Mouse (Mus musculus) forebrain, embryonic 13.5 days (tissue): ENCODE measurements at regions not wholly inside any gene's neighbourhood (a gene's known extent, or its start where the extent isn't known, plus 50 kb on each side); places are given as distances from the start of the nearest gene placed in this dataset.

ENCODE experiments used
- ATAC-seq: fragments of 200-750 bp; cut with Nextera tagmentation; 2 replicates; pipeline ENCODE4 v1.8.0; 2017
- H3K27ac ChIP-seq: fragments of 300-500 bp; sonication (generic); 2 replicates; pipeline ENCODE4 v1.5.1; 2015; ENCODE audit warnings: inconsistent platforms, mild to moderate bottlenecking, moderate library complexity
- H3K27me3 ChIP-seq: fragments of 300-500 bp; sonication (generic); 2 replicates; pipeline ENCODE4 v1.6.1; 2015; ENCODE audit warnings: mild to moderate bottlenecking, inconsistent platforms
- H3K36me3 ChIP-seq: fragments of 300-500 bp; sonication (generic); 2 replicates; pipeline ENCODE4 v1.6.1; 2015; ENCODE audit warnings: mild to moderate bottlenecking, inconsistent platforms; ENCODE audit not compliant: poor library complexity, severe bottlenecking
- H3K4me1 ChIP-seq: fragments of 300-500 bp; sonication (generic); 2 replicates; pipeline ENCODE4 v1.6.1; 2015; ENCODE audit warnings: inconsistent platforms
- H3K4me2 ChIP-seq: fragments of 300-500 bp; sonication (generic); 2 replicates; pipeline ENCODE4 v1.6.1; 2015; ENCODE audit warnings: inconsistent platforms, mild to moderate bottlenecking, moderate library complexity
- H3K4me3 ChIP-seq: fragments of 300-500 bp; sonication (generic); 2 replicates; pipeline ENCODE4 v1.5.1; 2015; ENCODE audit warnings: mild to moderate bottlenecking, inconsistent platforms
- H3K9ac ChIP-seq: fragments of 300-500 bp; sonication (generic); 2 replicates; pipeline ENCODE4 v1.6.1; 2015; ENCODE audit warnings: mild to moderate bottlenecking, inconsistent platforms
- H3K9me3 ChIP-seq: fragments of 300-500 bp; sonication (generic); replicated peaks from 2 replicates; pipeline ENCODE4 v1.6.1; 2016; ENCODE audit warnings: inconsistent platforms
- WGBS: fragments of 180-500 bp; shearing (Covaris S2); methylation state at CpG from one replicate; pipeline ENCODE4 v1.1.7; 2015; 5-methylcytosine and 5-hydroxymethylcytosine counted together

DNA sequence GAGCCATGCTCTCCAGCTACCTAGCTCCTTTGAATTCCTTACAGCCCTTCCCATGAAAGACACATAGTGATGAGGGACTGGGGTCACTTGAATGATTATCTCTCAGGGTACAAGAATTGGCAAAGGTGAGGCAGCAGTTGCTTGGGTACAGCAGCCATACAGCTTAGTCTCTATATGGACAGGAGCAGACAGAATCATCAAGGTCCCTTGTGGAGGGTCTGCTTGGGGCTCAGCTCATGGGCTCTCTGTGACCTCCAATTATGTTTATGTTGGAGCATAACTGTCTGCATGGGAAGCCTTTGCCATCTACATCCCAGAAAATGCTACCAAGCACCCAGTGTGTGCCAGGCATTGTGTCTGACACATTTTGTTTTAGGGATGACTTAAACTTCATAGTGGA lies 118.4 kb upstream of the Lhcgr start:
- no peak overlapping the region for H3K9ac ChIP-seq
- H3K36me3 ChIP-seq, result no peaks in the 10 kb centered on the region
- H3K4me3 ChIP-seq, result no peak overlapping the region
- no peaks in the 10 kb centered on the region for H3K9me3 ChIP-seq
- no peak for ATAC-seq
- H3K27ac ChIP-seq, result no peak overlapping the region
- H3K27me3 ChIP-seq, result no peaks in the 10 kb centered on the region
- H3K4me2 ChIP-seq, result no peak overlapping the region
- 0 out of 2 replicates have a peak, but pooled peaks cover 5% of the 10 kb centered on the region for H3K4me1 ChIP-seq

GRCm38 (mm10) chr17:88901742-88902141 lies 110.0 kb upstream of the Lhcgr start:
- H3K27ac ChIP-seq, result no peak overlapping the region
- no peaks in the 10 kb centered on the region for H3K9me3 ChIP-seq
- H3K9ac ChIP-seq, result no peak overlapping the region
- WGBS, result 73% methylated on average over 1 of the region's 1 CpGs
- no peak for ATAC-seq
- no peak overlapping the region for H3K4me2 ChIP-seq
- no peaks in the 10 kb centered on the region for H3K27me3 ChIP-seq
- H3K36me3 ChIP-seq, result no peaks in the 10 kb centered on the region
- no peak overlapping the region for H3K4me3 ChIP-seq
- no peaks in the 10 kb centered on the region for H3K4me1 ChIP-seq

DNA sequence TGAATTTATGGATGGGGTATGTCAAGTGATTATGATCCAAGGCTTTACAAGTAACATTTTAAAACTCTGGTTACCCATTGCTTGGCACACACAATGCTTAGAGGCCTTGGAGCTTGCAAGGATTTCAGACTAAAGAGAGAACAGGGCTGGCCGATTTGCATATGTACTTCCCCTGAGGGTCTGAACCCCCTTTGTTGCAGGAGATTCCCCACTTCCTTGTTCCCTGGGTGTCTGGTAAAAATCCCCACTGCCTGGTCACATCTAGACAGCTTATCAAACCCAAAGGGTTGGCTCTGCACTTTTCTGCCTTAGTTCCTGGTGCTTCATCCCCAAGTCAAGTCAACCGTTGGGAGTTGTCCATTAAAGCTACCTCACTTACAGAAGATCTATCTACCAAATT lies 109.1 kb upstream of the Lhcgr start:
- no peak for ATAC-seq
- 86% methylated on average over 2 of the region's 2 CpGs for WGBS
- H3K4me3 ChIP-seq, result no peak overlapping the region
- H3K9me3 ChIP-seq, result no peaks in the 10 kb centered on the region
- H3K4me2 ChIP-seq, result no peak overlapping the region
- H3K36me3 ChIP-seq, result no peaks in the 10 kb centered on the region
- no peak overlapping the region for H3K27ac ChIP-seq
- no peaks in the 10 kb centered on the region for H3K4me1 ChIP-seq
- H3K9ac ChIP-seq, result no peak overlapping the region
- no peaks in the 10 kb centered on the region for H3K27me3 ChIP-seq

DNA sequence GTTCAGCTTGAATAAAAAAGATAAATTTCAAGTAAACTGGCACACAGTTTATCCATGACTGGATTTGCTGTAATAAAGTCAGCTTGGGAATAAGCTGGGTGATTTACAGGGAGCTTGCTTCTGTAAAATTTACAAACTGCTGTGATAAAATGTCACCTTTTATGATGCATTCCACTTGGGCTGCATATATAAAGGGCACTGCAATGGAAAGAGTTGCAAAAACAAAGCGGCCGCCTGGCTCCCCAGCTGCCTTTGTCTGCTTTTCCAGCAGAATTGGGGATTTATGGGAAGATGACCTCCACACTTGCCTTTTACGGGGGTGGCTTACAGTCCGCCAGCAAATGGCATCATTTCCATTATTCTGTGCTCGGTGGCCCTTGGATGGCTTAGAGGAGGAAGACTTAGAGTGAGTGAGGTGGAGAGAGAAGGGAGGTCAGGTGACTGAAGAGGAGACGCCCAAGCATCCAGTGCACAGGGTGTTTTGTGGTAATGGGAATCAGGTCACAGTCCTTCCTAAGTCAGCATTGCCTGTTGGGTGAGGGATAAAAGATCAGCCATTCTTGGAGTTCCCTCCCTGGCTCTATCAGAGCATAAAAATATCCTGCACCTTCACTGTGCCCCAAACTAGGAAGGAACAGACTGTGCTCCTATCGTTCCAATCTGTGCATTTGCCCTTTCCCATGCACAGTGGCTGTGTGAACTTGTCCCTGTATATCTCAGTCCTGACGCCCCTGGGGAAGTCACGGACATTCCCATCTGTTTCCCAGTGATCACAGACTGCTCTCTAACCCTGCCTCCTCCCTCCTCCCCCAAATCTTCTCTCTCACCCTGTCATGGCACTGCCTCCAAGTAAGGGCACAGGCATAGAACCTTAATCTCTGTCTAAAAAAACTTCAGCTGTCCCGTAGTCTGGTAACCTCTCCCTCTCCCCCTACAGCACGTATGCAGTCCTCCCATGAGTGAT lies 107.2 kb upstream of the Lhcgr start:
- Histone ChIP-seq H3K36me3 (no peaks in the 10 kb centered on the region), H3K4me2 (no peak overlapping the region), H3K27me3 (no peaks in the 10 kb centered on the region), H3K27ac (no peak overlapping the region), H3K4me3 (no peak overlapping the region), H3K9ac (no peak overlapping the region), H3K9me3 (no peaks in the 10 kb centered on the region), H3K4me1 (no peaks in the 10 kb centered on the region)
- 69% methylated on average over 11 of the region's 11 CpGs for WGBS
- ATAC-seq, result no peak

DNA sequence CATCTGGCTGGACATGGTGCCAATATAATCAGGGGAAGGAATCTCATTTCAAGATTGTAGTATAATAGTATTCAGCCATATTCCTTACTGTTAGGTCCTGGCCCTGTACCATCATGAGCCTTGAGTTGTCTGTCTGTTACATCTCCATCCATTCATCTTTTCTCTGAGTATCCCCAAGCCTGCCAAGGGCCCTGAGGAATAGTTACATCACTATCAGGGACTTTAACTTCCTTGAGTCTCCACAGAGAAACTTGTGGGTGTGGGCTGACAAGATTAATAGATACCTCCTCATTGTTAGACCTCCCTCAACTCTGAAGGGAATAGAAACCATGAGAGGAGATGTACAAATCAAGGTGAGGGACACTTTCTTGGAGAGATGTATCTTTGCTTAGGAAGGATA lies 101.7 kb upstream of the Lhcgr start:
- no peaks in the 10 kb centered on the region for H3K4me1 ChIP-seq
- H3K4me3 ChIP-seq, result no peak overlapping the region
- H3K27me3 ChIP-seq, result no peaks in the 10 kb centered on the region
- no peak overlapping the region for H3K4me2 ChIP-seq
- ATAC-seq, result no peak
- H3K36me3 ChIP-seq, result no peaks in the 10 kb centered on the region
- H3K9me3 ChIP-seq, result no peaks in the 10 kb centered on the region
- H3K9ac ChIP-seq, result no peak overlapping the region
- H3K27ac ChIP-seq, result no peak overlapping the region

- Histone ChIP-seq H3K4me3 (no peak overlapping the region), H3K9ac (no peak overlapping the region), H3K27ac (no peak overlapping the region), H3K27me3 (no peaks in the 10 kb centered on the region), H3K4me2 (no peak overlapping the region), H3K4me1 (no peaks in the 10 kb centered on the region), H3K36me3 (no peaks in the 10 kb centered on the region), H3K9me3 (no peaks in the 10 kb centered on the region)
- ATAC-seq, result no peak
- WGBS, result 90% methylated on average over 3 of the region's 3 CpGs
These were observed 93.7 kb upstream of the Lhcgr start for GRCm38 (mm10) chr17:88885526-88885925.

- H3K4me2 ChIP-seq, result no peak overlapping the region
- H3K4me1 ChIP-seq, result no peaks in the 10 kb centered on the region
- no peak overlapping the region for H3K9ac ChIP-seq
- H3K9me3 ChIP-seq, result no peaks in the 10 kb centered on the region
- no peak for ATAC-seq
- whole genome bisulfite sequencing, result 96% methylated on average over 1 of the region's 1 CpGs
- no peak overlapping the region for H3K27ac ChIP-seq
- H3K36me3 ChIP-seq, result no peaks in the 10 kb centered on the region
- H3K4me3 ChIP-seq, result no peak overlapping the region
- H3K27me3 ChIP-seq, result no peaks in the 10 kb centered on the region
These were observed 87.9 kb upstream of the Lhcgr start for GRCm38 (mm10) chr17:88879736-88880135.

- Histone ChIP-seq H3K4me3 (no peak overlapping the region), H3K36me3 (no peaks in the 10 kb centered on the region), H3K4me1 (peaks cover 16% of the 10 kb centered on the region; the same call in 1 of the 2 replicates), H3K27ac (no peak overlapping the region), H3K4me2 (no peak overlapping the region), H3K9me3 (no peaks in the 10 kb centered on the region), H3K9ac (no peak overlapping the region), H3K27me3 (no peaks in the 10 kb centered on the region)
- 59% methylated on average over 4 of the region's 4 CpGs for WGBS
- ATAC-seq, result peak; percentile 63; the same call in 1 of the 2 replicates
These were observed 78.7 kb upstream of the Lhcgr start for GRCm38 (mm10) chr17:88870342-88870985.

DNA sequence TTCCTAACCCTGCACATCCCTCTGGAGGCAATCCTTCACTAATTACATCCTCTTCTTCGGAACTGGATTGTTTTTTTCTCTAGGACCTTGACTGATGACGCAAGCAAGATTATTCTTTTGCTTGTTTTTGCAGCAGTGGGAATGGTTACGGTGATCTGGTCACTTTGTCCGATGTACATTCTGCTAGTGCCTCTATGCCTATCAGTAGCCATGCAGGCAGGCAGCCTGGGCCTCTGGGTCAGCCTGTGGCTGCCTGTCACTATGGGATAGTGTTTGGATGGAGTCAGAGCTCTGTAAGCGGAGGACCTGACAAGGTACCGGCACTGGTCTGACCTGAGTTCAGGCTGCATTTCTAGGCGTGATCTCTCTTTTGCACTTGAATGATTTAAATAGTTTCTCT lies 72.8 kb upstream of the Lhcgr start:
- H3K9me3 ChIP-seq, result no peaks in the 10 kb centered on the region
- WGBS, result 94% methylated on average over 7 of the region's 7 CpGs
- no peaks in the 10 kb centered on the region for H3K36me3 ChIP-seq
- no peak overlapping the region for H3K9ac ChIP-seq
- no peaks in the 10 kb centered on the region for H3K4me1 ChIP-seq
- H3K27ac ChIP-seq, result no peak overlapping the region
- no peak overlapping the region for H3K4me3 ChIP-seq
- no peak for ATAC-seq
- no peaks in the 10 kb centered on the region for H3K27me3 ChIP-seq
- H3K4me2 ChIP-seq, result no peak overlapping the region

DNA sequence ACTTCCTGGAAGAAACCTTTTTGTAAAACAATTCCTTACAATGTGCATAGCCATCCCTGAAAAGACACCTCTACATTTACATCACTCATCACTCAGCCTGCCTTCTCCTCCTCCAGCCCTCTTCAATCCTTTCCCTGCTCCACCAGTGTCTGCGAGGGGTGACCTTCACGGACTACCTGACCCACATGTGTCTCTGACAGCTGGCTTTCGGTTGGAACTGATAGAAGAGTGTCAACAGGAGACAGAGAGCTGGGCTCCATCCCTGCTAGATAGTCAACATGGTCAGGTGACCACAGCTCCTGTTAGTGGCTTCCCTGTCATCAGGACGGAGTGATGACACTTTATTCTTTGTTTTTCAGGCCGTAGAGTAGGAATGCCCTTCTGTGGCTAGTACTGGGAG lies 72.4 kb upstream of the Lhcgr start:
- no peak overlapping the region for H3K4me3 ChIP-seq
- WGBS, result 86% methylated on average over 5 of the region's 5 CpGs
- H3K4me1 ChIP-seq, result no peaks in the 10 kb centered on the region
- ATAC-seq, result no peak
- no peaks in the 10 kb centered on the region for H3K9me3 ChIP-seq
- H3K27ac ChIP-seq, result no peak overlapping the region
- H3K36me3 ChIP-seq, result no peaks in the 10 kb centered on the region
- H3K9ac ChIP-seq, result no peak overlapping the region
- H3K4me2 ChIP-seq, result no peak overlapping the region
- H3K27me3 ChIP-seq, result no peaks in the 10 kb centered on the region

DNA sequence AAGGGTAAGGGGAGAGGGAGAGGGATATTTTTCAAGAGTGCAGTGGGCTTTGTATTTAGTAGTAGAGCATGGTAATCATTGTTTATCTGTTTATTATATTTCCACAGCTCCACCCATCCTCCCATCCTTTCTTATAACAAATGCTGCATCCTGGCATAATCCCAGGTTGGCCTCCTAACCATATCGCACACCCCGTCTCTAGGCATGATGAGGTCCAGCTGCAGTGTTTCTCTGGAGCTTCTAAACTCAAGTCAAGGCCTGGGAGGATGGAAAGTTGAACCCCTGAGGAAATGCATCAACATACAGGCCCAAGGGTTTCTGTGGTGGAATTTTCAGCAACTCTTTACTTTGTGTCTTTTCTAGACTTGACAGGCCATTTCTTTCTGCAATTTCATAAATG lies 69.3 kb upstream of the Lhcgr start:
- H3K27ac ChIP-seq, result no peak overlapping the region
- no peaks in the 10 kb centered on the region for H3K36me3 ChIP-seq
- H3K27me3 ChIP-seq, result no peaks in the 10 kb centered on the region
- no peak overlapping the region for H3K4me3 ChIP-seq
- H3K9me3 ChIP-seq, result no peaks in the 10 kb centered on the region
- H3K4me2 ChIP-seq, result no peak overlapping the region
- ATAC-seq, result no peak
- H3K9ac ChIP-seq, result no peak overlapping the region
- no peaks in the 10 kb centered on the region for H3K4me1 ChIP-seq
- 94% methylated on average over 2 of the region's 2 CpGs for WGBS

DNA sequence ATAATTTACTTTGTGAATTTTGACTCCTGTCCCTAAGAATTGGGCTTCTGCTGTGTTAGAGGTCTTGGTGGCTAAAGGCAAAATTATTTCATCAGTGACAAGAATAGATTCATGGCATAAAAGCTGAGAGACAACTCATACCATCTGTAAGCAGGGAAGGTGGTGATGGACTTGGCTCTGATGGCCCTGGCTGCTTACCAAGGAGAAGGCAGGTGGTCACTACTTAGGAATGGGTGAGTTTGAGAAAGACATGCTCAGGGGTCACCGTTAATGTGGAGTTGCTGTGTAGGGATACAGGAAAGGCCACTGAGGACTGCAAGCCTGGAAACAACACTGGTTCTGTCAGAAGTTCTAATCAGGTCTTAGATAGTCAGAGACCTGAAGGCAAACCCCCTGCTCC lies 68.8 kb upstream of the Lhcgr start:
- 77% methylated on average over 1 of the region's 1 CpGs for WGBS
- Histone ChIP-seq H3K27ac (no peak overlapping the region), H3K27me3 (no peaks in the 10 kb centered on the region), H3K4me3 (no peak overlapping the region), H3K36me3 (no peaks in the 10 kb centered on the region), H3K9me3 (no peaks in the 10 kb centered on the region), H3K9ac (no peak overlapping the region), H3K4me2 (no peak overlapping the region), H3K4me1 (no peaks in the 10 kb centered on the region)
- ATAC-seq, result no peak
